Mouse (Mus musculus) midbrain, embryonic 11.5 days (tissue): Measurements from ENCODE around the gene Tchp. TPM values are rescaled to one million over a fixed set of nuclear protein-coding genes. Genes with fewer than 3 reads are reported as not detected.
A peak's percentile ranks its signal among the peaks of the same experiment; 100 is the strongest.

ENCODE experiments used
- ATAC-seq: fragments of 200-750 bp; cut with Nextera tagmentation; 2 replicates; pipeline ENCODE4 v1.8.0; 2017; ENCODE audit warnings: moderate TSS enrichment, moderate library complexity; ENCODE audit not compliant: low FRiP score
- DNase-seq: peaks from one replicate; pipeline ENCODE4 v3.0.0; 2015; ENCODE audit warnings: low spot score; ENCODE audit errors: missing footprints
- H3K27ac ChIP-seq: fragments of 300-500 bp; sonication (generic); 2 replicates; pipeline ENCODE4 v1.5.1; 2014; ENCODE audit warnings: low read depth, low read length
- H3K27me3 ChIP-seq: fragments of 300-500 bp; sonication (generic); 2 replicates; pipeline ENCODE4 v1.6.1; 2014; ENCODE audit warnings: mild to moderate bottlenecking, low read length, moderate library complexity, mixed read lengths; ENCODE audit not compliant: control insufficient read depth, insufficient read depth
- H3K36me3 ChIP-seq: fragments of 300-500 bp; sonication (generic); 2 replicates; pipeline ENCODE4 v1.6.1; 2014; ENCODE audit warnings: mild to moderate bottlenecking, low read length, moderate library complexity, mixed read lengths; ENCODE audit not compliant: control insufficient read depth, insufficient read depth
- H3K4me1 ChIP-seq: fragments of 300-500 bp; sonication (generic); 2 replicates; pipeline ENCODE4 v1.6.1; 2014; ENCODE audit warnings: low read length; ENCODE audit not compliant: control insufficient read depth, insufficient read depth
- H3K4me2 ChIP-seq: fragments of 300-500 bp; sonication (generic); 2 replicates; pipeline ENCODE4 v1.6.1; 2014; ENCODE audit warnings: mild to moderate bottlenecking, moderate library complexity
- H3K4me3 ChIP-seq: fragments of 300-500 bp; sonication (generic); 2 replicates; pipeline ENCODE4 v1.5.1; 2014; ENCODE audit warnings: low read depth, low read length
- H3K9ac ChIP-seq: fragments of 300-500 bp; sonication (generic); 2 replicates; pipeline ENCODE4 v1.6.1; 2014; ENCODE audit warnings: low read length
- H3K9me3 ChIP-seq: fragments of 300-500 bp; sonication (generic); 2 replicates; pipeline ENCODE4 v1.6.1; 2016; ENCODE audit warnings: low read length; ENCODE audit not compliant: control insufficient read depth
- WGBS: fragments of 180-500 bp; shearing (Covaris S2); extraction: QIAGEN DNeasy Blood & Tissue Kit; methylation state at CpG from one replicate; pipeline ENCODE4 v1.1.7; 2014; 5-methylcytosine and 5-hydroxymethylcytosine counted together
- polyA plus RNA-seq: library from polyadenylated mRNA; unstranded; fragments of >200 nt; fragmentation: Nextera tagmentation; extraction: Ambion mirVana; gene quantifications from 2 replicates; pipeline ENCODE4 v1.2.1, GENCODE M21; 2014

The Tchp gene
- polyA plus RNA-seq, 1 experiment from 2014 or later: 17.4 TPM

GRCm38 (mm10) chr5:114674594-114674993 is 33.0 kb upstream of the Tchp start:
- Histone ChIP-seq H3K36me3 (peaks cover 4% of the 10 kb centered on the region; the same call in 1 of the 2 replicates), H3K9me3 (no peaks in the 10 kb centered on the region), H3K27ac (no peak overlapping the region), H3K27me3 (no peaks in the 10 kb centered on the region; the same call in 1 of the 2 replicates), H3K4me2 (no peak overlapping the region), H3K9ac (no peak overlapping the region), H3K4me1 (0 out of 2 replicates have a peak, but pooled peaks cover under 1% of the 10 kb centered on the region), H3K4me3 (no peak overlapping the region)
- WGBS: 85% methylated on average over 8 of the region's 8 CpGs
- DNase-seq: no peak
- no peak for ATAC-seq

GRCm38 (mm10) chr5:114679841-114680591 is 27.5 kb upstream of the Tchp start:
- no peak overlapping the region for H3K4me2 ChIP-seq
- H3K27ac ChIP-seq: no peak overlapping the region

GRCm38 (mm10) chr5:114680676-114681285 is 26.8 kb upstream of the Tchp start:
- Histone ChIP-seq H3K9ac (no peak overlapping the region), H3K27ac (no peak overlapping the region), H3K4me3 (no peak overlapping the region), H3K36me3 (0 out of 2 replicates have a peak, but pooled peaks cover 2% of the 10 kb centered on the region), H3K4me1 (peaks cover 4% of the 10 kb centered on the region; the same call in 1 of the 2 replicates), H3K9me3 (no peaks in the 10 kb centered on the region), H3K4me2 (no peak overlapping the region), H3K27me3 (no peaks in the 10 kb centered on the region; the same call in 1 of the 2 replicates)
- DNase-seq (no peak), ATAC-seq (no peak)
- WGBS: 82% methylated on average over 19 of the region's 19 CpGs

More at GRCm38 (mm10) chr5:114679841-114680591, 27.5 kb upstream of the Tchp start:
- Histone ChIP-seq H3K4me3 (no peak overlapping the region), H3K36me3 (peaks cover 3% of the 10 kb centered on the region; the same call in 1 of the 2 replicates), H3K9me3 (no peaks in the 10 kb centered on the region), H3K9ac (peak overlapping the region; percentile 20; the same call in 1 of the 2 replicates), H3K4me1 (peaks cover 4% of the 10 kb centered on the region; the same call in 1 of the 2 replicates), H3K27me3 (no peaks in the 10 kb centered on the region; the same call in 1 of the 2 replicates)
- ATAC-seq: no peak
- 66% methylated on average over 17 of the region's 17 CpGs for WGBS
- DNase-seq: no peak

- Histone ChIP-seq H3K27me3 (no peaks in the 10 kb centered on the region; the same call in 1 of the 2 replicates), H3K9me3 (no peaks in the 10 kb centered on the region), H3K4me3 (no peak overlapping the region), H3K4me2 (no peak overlapping the region), H3K9ac (no peak overlapping the region), H3K36me3 (0 out of 2 replicates have a peak, but pooled peaks cover 2% of the 10 kb centered on the region), H3K27ac (no peak overlapping the region), H3K4me1 (peaks cover 4% of the 10 kb centered on the region; the same call in 1 of the 2 replicates)
- DNase-seq (no peak), ATAC-seq (no peak)
- 87% methylated on average over 8 of the region's 8 CpGs for WGBS
Measured at GRCm38 (mm10) chr5:114681717-114682116, 25.8 kb upstream of the Tchp start.

- Histone ChIP-seq H3K9me3 (no peaks in the 10 kb centered on the region), H3K4me2 (no peak overlapping the region), H3K4me3 (no peak overlapping the region), H3K27ac (no peak overlapping the region), H3K4me1 (peaks cover 8% of the 10 kb centered on the region), H3K36me3 (no peaks in the 10 kb centered on the region), H3K9ac (no peak overlapping the region), H3K27me3 (no peaks in the 10 kb centered on the region)
- ATAC-seq (no peak), DNase-seq (no peak)
- WGBS: 93% methylated on average over 5 of the region's 5 CpGs
Measured at GRCm38 (mm10) chr5:114685986-114686385, 21.6 kb upstream of the Tchp start.

- WGBS: 70% methylated on average over 7 of the region's 7 CpGs
- no peak overlapping the region for H3K4me2 ChIP-seq
- ATAC-seq: no peak
- H3K27ac ChIP-seq: no peak overlapping the region
- H3K36me3 ChIP-seq: no peaks in the 10 kb centered on the region
- no peaks in the 10 kb centered on the region for H3K9me3 ChIP-seq
- peaks cover 13% of the 10 kb centered on the region for H3K4me1 ChIP-seq
- no peaks in the 10 kb centered on the region for H3K27me3 ChIP-seq
- DNase-seq: no peak
- no peak overlapping the region for H3K9ac ChIP-seq
- H3K4me3 ChIP-seq: no peak overlapping the region
Measured at GRCm38 (mm10) chr5:114686726-114687210, 20.8 kb upstream of the Tchp start.

GRCm38 (mm10) chr5:114687901-114688300 is 19.7 kb upstream of the Tchp start:
- Histone ChIP-seq H3K4me1 (peaks cover 13% of the 10 kb centered on the region), H3K27ac (no peak overlapping the region), H3K9me3 (no peaks in the 10 kb centered on the region), H3K4me3 (no peak overlapping the region), H3K9ac (no peak overlapping the region), H3K4me2 (no peak overlapping the region), H3K36me3 (no peaks in the 10 kb centered on the region), H3K27me3 (no peaks in the 10 kb centered on the region)
- DNase-seq (no peak), ATAC-seq (no peak)

- WGBS: 89% methylated on average over 13 of the region's 13 CpGs
- H3K27ac ChIP-seq: no peak overlapping the region
- peaks cover 13% of the 10 kb centered on the region for H3K4me1 ChIP-seq
- H3K27me3 ChIP-seq: no peaks in the 10 kb centered on the region
- no peak for DNase-seq
- H3K4me2 ChIP-seq: no peak overlapping the region
- no peaks in the 10 kb centered on the region for H3K36me3 ChIP-seq
- ATAC-seq: no peak
- no peaks in the 10 kb centered on the region for H3K9me3 ChIP-seq
- no peak overlapping the region for H3K4me3 ChIP-seq
- no peak overlapping the region; the same call in 1 of the 2 replicates for H3K9ac ChIP-seq
Measured at GRCm38 (mm10) chr5:114688703-114689102, 18.9 kb upstream of the Tchp start.
